Mouse (Mus musculus) CD4-positive, CD25-positive, alpha-beta regulatory T cell, adult 2 months (primary cell): ENCODE data around the gene Sumo1.
"Not testable (repeated sequence)": the region's sequence is repeated elsewhere in the genome, so short reads cannot be mapped to it uniquely, and the experiment has no call there.

ENCODE experiments used
- DNase-seq: peaks from one replicate; pipeline ENCODE4 v3.0.0-alpha.2; 2012; ENCODE audit warnings: low read depth, low spot score

Gene Sumo1

DNA sequence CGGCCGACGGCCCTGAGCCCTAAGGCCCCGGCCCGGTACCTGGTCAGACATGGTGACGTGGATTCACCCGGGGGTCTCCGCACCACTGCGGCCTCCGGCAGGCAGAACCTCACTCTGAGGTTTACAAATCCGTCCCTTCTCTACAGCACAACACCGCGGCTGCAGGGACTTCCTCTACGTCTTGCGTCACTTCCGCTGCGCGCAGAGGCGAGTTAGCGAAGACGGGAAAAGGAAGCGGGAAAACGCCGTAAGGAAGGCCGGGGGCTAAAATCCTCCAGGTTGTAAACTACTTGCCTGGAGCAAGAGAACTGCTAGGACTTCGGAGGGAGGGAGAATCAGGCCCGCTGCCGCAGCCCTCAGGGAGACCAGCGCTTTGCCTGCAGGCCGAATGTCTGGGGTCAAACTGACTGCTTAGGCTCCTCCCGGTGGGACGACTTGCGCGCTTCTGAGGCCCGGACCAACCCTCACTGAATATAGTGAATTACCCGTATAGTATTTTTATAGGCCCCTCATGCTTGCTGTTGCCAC is at the start of gene Sumo1:
Sumo1 (minus strand) TSS at position 194 of the 528 bp plus-strand sequence.
- peak; percentile 91 for DNase-seq

DNA sequence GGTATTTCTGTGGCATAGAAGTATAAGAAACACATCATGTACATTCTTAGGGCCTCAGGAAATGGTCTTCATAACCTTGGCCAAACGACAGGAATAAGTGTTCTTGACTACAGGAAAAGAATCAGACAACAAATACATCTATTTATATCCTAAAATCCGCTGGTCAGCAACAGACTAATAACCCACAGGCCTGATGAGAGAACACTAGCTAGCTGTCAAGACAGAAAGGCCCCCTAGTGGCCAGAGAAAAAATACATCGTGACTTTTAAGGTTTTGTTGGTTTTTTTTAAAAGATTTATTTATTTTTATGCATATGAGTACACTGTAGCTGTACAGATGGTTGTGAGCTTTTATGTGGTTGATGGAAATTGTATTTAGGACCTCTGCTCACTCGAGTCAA is 49.3 kb upstream of the Sumo1 start:
- DNase-seq = peak; percentile 55

DNA sequence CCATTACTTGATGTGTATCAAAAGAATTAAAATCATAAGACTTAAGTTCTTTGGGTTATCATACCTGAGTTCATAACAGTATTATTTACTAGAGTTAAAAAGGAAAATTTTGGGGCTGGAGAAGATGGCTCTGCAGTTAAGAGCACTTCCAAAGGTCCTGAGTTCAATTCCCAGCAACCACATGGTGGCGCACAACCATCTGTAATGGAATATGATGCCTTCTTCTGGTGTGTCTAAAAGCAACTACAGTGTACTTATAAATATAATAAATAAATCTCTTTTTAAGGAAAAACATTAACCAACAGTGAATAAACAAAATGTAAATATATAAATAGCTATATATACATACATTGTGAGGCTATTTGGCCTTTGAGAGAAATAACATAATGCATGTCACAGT is 31.1 kb upstream of the Sumo1 start:
- no peak for DNase-seq

DNA sequence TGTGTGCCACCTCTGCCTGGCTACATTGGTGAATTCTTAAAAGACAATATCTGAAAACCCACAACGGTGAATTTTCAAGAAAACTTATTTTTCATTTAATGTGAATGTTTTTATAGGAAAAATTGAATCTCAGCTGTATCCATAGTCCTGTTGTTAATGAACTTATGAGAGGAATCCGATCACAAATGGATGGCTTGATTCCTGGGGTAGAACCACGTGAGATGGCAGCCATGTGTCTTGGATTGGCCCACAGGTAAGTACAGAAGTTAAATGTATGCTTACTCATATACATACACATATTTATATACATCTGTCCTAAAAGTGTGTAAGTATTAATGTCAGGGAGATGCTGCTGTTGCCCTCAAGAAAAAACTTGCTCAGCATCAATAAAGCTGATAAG is 27.6 kb upstream of the Sumo1 start:
- no peak for DNase-seq

DNA sequence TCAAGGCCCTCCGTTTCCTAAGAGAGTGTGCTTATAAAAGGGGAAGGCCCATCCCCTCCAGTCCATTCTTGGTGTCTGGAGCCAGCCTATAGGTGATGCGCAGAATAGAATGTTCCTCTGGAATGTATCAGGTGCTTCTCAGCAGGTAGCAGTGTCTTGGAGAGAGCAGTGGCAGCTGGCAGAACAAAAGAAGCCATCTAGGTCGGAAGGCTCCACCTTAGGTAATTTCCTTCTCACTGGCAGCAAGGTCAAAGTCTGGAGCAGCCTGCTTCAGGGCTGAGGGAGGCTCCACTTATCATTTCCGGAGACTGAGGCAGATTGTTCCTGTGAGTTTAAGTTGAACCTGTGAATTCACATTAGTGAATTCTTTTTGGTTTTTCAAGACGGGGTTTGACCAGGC is 27.1 kb upstream of the Sumo1 start:
- DNase-seq = no peak

DNA sequence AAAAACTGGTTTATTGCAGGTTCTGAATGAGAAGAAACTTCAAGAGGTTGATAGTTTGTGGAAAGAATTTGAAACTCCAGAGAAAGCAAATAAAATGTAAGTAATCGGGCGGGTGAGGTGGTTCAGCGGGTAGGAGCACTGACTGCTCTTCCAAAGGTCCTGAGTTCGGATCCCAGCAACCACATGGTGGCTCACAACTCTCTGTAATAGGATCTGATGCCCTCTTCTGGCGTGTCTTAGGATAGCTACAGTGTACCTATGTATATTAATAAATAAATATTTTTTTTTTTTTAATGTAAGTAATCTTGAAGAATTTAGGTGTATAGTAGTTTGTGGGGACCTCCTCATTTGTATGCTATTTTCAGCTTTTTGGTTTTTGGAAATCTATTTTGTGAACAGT is 19.8 kb upstream of the Sumo1 start:
- DNase-seq = peak; percentile 31

DNA sequence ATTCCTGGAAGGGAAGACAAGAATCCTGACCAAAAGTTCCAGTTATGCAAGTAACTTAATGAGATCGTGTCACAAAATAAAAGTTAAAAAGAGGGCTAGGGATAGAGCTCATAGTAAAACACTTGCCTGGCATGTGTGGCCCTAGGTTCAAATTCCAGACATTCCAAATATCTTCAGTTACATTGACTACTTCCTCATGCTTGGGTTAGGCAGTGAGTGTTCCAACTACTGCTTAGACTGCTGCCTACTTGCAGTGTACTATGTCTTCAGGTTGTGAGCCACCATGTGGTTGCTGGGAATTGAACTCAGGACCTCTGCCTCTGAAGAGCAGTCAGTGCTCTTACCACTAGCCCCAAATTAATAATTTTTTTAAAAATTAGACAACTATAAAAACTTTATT is 16.9 kb upstream of the Sumo1 start:
- no peak for DNase-seq

DNA sequence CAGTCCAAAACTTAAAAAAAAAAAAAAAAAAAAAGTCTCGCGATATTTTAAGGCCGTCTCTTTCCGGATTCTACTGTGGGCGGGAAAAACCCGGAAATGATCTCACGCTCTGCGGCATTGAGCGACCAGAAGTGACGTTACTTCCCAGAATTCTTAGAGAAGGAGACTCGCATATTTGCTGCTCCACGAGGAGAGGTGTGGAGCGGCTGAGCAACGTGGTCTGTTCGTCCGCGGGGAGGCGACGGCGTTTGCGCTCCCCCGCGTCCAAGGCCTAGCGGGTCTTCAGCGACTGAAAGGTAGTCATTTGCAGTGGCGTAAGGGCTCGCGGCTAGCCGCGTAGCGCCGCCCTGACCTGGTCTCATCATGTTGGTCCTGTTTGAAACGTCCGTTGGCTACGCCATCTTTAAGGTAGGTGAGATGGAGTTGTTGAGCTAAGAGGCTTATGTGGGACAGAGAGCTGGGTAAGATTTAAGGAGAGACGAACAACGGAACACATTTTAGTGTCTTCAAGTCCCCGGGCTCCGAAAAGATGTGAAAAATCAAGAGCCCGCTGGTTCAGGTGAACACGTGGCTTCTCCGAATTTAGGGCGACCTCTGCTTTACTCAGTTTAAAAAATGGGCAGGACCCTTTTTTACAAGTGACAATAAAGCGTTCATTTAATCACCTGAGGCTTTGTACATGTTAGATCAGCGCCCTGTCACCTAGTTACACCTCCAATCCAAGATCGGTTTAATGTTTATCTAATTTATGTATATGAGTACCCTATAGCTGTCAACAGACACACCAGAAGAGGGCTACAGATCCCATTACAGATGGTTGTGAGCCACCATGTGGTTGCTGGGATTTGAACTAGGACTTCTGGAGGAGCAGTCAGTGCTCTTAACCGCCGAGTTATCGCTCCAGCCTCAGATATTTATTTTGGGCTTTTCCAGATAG is 14.5 kb upstream of the Sumo1 start, which contains the start of gene Nop58:
Nop58 (plus strand) TSS at position 153 of the 937 bp plus-strand sequence.
- DNase-seq = peak; percentile 95

DNA sequence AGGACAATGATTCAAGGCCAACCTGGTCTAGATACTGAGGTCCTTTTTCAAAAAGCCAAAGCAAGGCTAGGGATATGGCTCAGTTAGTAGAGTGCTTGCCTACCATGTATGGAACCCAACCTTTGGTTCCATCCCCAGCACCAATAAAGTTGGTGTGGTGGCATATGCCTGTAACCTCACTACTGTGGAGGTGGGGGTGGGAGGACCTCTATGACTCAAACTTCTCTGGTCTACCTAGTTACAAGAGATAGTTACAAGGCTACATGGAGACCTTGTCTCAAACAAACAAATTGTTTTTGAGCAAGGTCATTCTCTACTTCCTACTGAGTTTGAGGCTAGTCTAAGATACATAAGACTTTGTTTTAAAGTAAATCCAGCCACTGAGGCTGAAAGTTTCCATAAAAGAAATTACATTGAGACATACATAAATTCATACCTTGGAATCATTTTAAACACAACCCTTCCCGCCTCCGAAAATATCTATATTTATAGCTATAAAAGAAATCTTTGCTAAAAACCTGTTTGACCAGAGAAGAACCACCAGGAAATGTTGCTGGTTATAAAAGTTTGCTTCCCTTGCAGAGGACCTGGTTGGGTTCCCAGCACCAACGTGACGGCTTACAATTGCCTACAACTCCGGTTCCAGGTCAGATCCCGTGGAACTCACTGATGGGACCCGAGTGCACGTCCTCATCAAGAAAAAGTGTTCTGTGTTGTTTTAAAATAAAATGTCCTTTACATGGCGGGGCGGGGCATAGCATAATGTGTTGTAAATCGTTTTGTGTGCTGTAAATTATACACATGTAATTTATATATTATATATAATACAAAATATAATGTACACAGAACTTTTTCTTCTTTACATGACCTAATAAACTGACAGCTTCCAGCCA is 13.5 kb upstream of the Sumo1 start:
- peak; percentile 16 for DNase-seq

DNA sequence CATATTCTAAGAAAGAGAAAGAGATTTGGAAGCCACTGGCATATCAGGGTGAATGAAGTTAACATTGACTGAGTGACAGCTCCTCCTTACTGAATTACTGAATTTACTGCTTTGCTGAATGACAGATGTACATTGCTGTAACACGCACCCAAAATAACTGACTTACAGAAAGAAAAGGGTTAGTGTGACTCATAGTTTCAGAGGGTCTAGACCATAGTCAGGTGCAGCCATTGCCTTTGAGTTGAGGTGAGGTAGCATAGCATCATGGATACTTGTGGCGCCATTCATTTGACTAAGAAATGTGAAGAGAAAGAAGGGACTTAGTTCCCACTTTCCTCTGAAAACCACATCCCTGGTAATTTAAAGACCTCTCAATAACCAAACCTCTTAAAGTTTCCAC is 3.0 kb upstream of the Sumo1 start:
- DNase-seq = no peak

DNA sequence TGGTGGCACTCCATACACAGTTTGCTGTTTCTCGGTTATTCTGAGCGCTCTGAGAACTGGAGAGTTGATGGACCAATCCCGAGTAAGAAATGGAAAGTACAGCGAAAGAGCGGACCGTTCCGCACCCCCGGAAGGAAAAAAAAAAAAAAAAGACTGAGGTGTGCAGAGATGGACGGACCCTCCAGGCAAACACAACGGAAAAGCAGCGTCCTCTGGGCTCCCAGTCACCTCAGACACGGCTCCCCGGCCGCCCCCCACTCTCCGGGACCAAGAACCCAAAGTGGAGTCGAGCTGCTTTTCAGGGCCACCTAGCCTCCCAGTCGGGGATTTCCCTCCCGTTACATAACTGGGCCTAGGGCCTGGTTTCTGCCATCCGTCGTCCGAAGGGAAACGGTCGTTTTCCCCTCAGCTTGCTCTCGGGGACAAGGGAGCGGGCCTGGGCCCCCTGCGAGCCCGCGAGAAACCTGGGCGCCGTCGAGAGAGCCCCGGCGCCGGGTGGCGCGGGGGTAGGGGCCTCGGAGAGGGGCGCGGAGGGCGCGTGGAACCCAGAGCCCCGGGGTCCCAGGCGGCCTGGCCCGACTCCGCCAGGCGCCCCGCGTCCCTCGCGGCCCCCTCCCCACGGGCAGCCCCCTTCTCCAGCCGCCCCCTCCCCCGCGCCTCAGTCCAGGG is 538 bp downstream of the Sumo1 start:
- peak; percentile 69 for DNase-seq

DNA sequence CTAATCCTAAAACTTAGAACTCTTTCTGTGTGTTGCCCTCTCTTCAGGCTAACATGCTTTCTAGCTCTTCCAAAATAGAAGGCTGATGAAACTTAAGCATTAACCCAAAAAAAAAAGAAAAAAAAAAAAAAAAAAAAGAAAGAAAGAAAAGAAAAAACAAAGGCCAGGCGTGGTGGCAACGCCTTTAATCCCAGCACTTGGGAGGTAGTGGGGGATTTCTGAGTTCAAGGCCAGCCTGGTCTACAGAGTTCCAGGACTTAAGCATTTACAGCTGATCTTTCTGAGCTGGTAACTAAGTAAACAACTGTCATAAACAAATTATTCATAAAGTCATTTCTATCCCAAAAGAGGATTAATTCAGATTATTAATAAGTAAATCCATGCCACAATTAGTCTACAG is 1.8 kb downstream of the Sumo1 start:
- DNase-seq = no peak

DNA sequence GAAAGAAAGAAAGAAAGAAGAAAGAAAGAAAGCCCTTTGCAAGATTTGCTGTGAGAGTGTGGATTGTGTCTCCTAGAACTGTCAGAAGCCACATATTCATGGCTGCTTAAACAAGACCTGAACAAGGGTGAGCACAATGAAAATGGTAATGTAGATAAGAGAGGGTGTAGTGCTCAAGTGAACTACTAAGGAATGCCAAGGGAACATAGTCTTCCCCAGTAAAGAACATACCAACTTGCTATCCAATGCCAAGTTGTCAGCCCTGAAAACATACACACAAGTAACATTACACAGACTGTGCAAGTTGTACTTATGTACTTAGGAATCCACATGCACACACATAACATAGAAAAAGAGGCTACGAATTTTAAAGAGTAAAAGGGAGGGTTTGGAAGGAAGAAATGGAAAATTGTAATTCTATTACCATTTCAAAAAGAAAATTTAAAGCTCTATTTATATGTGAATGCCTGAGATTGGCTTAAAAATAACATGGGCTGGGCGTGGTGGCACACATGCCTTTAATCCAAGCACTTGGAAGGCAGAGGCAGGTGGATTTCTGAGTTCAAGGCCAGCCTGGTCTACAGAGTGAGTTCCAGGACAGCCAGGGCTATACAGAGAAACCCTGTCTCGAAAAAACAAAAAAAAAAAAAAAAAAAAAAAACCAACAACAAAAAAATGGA is 7.0 kb downstream of the Sumo1 start:
- no peak for DNase-seq

DNA sequence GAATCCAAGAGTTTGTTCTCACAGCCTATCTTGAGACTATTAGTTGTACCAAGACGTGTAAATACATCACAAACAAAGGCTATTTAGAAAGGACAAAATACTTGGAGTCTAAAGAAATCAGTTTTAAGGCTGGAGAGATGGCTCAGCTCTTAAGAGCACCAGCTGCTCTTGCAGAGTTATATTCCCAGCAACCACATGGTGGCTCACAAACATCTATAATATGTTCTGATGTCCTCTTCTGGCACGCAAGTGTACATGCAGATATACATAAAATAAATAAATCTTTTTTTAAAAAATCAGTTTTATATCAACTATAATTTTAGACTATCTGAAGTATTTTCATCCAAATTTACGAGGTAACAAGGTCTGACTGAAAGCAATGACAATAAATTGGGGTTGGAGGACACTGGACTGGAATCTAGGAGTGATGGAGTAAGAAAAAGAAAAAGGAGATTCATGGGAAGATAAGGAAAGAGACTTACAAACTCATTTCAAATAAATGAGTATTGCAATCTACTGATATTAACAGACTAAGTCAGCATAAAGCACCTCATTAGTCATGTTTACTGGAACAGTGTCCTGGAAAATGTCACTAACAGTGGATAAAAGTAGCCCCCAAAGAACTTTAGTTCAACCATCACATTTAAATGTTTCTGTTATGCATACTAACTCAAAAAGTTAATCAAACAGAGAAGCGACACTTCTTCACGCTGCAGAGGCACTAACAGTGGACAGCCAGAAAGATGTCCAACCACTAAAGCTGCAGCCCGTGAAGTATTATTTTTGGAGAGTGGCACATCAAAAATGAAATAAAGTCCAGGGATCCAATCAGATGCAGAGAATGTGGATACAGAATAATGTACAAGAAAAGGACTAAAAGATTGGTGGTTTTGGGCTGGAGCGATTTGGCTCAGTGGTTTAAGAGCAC is 14.1 kb downstream of the Sumo1 start:
- DNase-seq = no peak

DNA sequence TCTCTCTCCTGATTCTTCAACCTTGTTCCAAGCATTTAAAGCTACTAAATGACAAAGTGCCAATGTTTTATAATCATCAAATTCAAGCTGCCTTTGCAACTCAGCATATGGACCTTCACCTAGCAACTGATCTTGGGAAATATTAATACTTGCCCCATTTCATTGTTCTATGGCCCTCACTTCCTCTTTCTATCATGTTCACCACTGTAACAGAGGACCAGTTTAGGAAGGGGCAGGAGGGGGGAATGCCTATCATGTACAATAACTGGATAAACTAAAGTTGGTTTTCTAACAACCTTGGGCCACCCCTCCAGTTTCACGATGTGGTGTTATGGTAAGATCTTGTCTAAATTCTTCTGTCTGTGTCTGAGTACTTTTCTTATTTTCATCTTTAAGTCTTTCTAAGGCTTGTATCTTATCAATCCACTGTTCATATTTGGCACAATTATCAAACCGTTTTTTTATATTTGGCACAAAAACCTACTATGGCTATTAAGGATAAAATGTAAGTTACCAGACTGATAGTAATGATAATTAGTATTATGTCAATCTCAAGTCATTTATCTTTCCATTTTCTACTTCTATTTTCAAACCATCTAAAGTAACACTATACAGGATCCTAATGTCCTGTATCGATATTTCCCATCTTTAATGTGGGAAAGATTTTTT is 17.3 kb downstream of the Sumo1 start:
- no peak for DNase-seq

DNA sequence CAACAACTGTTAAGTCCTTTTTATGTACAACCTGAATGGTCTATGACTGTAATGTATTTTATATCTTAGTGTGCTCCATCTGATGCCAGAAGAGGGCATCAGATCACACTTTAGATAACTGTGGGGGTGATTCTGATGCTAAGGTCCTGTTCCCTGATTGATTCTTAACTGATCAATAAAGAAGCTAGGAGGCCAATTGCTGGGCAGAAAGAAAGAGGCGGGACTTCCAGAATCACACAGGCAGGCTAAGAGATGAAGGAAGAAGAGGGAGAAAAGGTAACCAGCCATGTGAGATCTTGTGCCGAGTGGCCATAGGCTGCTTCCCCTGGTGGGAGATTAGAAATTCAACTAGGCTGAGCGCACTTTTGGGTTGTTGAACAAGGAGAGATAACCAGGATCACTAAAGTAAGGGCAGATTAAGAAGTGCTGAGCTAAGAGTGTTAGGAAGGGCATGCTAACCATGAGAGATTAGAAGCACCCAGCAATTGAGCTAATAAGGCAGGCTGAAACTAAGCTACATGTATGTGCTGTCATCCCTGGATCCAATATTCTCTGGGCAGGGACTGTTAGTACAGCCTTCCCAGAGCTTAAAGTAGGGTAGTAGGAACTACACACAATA is 19.3 kb downstream of the Sumo1 start:
- no peak for DNase-seq

DNA sequence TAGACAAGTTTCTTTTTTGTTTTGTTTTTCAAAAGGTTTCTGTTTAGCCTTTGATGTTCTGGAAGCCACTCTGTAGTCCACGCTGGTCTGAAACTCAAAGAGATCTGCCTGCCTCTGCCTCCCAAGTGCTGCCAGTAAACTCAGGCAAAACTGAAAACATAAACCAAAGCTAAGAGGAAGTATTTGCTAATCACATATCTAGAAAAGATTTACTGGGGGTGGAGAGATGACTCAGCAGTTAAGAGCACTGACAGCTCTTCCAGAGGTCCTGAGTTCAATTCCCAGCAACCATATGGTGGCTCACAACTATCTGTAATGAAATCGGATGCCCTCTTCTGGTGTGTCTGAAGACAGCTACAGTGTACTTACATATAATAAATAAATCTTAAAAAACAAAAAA is 24.1 kb downstream of the Sumo1 start:
- not testable (repeated sequence) for DNase-seq

DNA sequence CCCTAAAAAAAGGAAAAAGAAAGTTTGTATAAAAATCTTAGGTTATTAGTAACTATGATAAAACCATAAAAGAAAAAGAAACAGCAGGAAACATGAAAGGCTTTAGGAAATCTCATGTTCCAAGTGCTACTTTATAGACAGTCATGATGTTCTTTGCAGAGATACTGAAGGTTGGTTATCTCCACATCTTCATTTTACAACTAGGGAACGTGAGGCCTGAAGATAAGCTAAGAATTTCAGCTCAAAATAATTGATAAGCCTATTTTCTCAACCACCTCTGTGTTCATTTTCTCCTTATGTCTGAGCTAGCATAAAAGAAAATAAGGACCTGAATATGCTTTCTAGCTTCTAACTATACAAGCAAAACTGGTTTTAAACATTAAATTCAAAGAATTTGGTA is 28.1 kb downstream of the Sumo1 start:
- DNase-seq = no peak

DNA sequence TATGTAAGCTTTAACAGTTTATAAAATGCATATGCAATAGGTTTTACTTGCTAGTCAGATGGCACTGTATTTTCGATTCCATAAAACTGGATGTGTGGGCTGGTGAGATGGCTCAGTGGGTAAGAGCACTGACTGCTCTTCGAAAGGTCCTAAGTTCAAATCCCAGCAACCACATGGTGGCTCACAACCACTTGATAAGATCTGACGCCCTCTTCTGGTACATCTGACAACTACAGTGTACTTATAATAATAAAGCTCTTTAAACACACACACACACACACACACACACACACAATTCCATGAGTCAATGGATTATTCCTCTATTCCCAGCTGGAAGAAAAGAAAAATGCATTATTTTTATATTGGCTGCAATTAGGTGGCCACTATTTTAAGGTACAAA is 32.3 kb downstream of the Sumo1 start:
- peak; percentile 16 for DNase-seq
